Mouse (Mus musculus): Measurements from ENCODE around the gene Ildr2. TPM values are rescaled to one million over a fixed set of nuclear protein-coding genes. Genes with fewer than 3 reads are reported as not detected.

Ildr2 gene
- polyA plus RNA-seq, 1 experiment from 2014 or later = 0.07 TPM

DNA sequence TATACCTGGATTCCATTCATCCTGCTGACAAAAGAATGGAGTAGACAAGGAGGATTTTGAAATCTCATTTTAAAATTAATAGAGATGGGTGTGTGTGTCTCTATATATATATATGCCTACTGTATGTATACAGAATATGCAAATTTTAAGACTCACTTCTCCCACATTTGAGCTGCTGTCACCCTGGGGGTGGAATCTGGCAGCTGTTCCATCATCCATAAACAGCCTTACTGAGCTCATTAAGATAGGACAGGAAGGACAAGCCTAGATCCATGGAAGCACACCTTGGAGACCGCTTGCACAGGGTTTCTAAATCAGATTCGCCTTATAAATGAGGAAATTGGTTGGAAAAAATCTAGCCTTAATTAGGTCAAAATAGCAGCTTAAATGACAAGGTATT is 44.9 kb downstream of the Ildr2 start:
- TF ChIP-seq CTCF (IDR thresholded peaks at IDR 0.05; ENCODE audit: low read depth) = no peak
- TF ChIP-seq EP300 (IDR thresholded peaks at IDR 0.05; ENCODE audit: low read depth) = no peak
- no peak overlapping the region for H3K4me3 ChIP-seq (ENCODE audit: low read depth, low read length)
- H3K36me3 ChIP-seq (replicated peaks; ENCODE audit: insufficient read depth, low read length) = no peaks in the 10 kb centered on the region
- DNase-seq (no peak), ATAC-seq (no peak)
- H3K27me3 ChIP-seq (ENCODE audit: insufficient read depth, low read length) = 0 out of 2 replicates have a peak, but pooled peaks cover 5% of the 10 kb centered on the region
- 76% methylated on average over 2 of the region's 2 CpGs for WGBS (ENCODE audit: insufficient replicate concordance)
- no peaks in the 10 kb centered on the region for H3K9me3 ChIP-seq (ENCODE audit: low read length)
- no peaks in the 10 kb centered on the region for H3K4me1 ChIP-seq (ENCODE audit: insufficient read depth)
- H3K27ac ChIP-seq (ENCODE audit: low read depth) = no peak overlapping the region
- no peak overlapping the region for H3K4me2 ChIP-seq (ENCODE audit: low read depth, low read length)
- H3K9ac ChIP-seq (replicated peaks) = no peak overlapping the region

GRCm38 (mm10) chr1:166299821-166300220 is 45.9 kb downstream of the Ildr2 start:
- Histone ChIP-seq H3K9ac (replicated peaks) (no peak overlapping the region), H3K4me1 (ENCODE audit: insufficient read depth) (no peaks in the 10 kb centered on the region), H3K36me3 (replicated peaks; ENCODE audit: insufficient read depth, low read length) (no peaks in the 10 kb centered on the region), H3K27ac (ENCODE audit: low read depth) (no peak overlapping the region), H3K4me2 (ENCODE audit: low read depth, low read length) (no peak overlapping the region), H3K9me3 (ENCODE audit: low read length) (no peaks in the 10 kb centered on the region), H3K4me3 (ENCODE audit: low read depth, low read length) (no peak overlapping the region), H3K27me3 (ENCODE audit: insufficient read depth, low read length) (0 out of 2 replicates have a peak, but pooled peaks cover 5% of the 10 kb centered on the region)
- DNase-seq (no peak), ATAC-seq (no peak)
- 42% methylated on average over 8 of the region's 8 CpGs for WGBS (ENCODE audit: insufficient replicate concordance)
- TF ChIP-seq CTCF (IDR thresholded peaks at IDR 0.05; ENCODE audit: low read depth) = no peak

DNA sequence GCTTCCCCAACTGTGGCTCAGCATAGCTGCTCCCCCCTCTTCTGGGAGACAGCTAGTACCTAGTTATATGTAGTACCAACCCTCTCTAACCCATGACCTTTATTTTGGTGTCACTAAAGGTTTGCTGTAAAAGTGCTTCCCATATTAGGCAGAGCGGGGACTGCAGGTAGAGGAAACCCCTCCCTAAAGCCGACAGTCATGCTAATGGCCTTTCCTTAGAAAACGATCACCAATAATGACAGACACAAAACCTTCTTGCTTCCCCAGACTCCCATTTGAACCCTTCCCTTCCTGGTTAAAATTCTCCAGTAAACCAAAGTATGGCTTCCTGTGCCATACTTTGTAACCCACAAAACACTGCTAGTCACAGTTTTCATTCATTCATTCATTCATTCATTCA is 46.6 kb downstream of the Ildr2 start:
- no peak overlapping the region for H3K4me2 ChIP-seq (ENCODE audit: low read depth, low read length)
- WGBS (ENCODE audit: insufficient replicate concordance) = 78% methylated on average over 3 of the region's 3 CpGs
- H3K27ac ChIP-seq (ENCODE audit: low read depth) = no peak overlapping the region
- TF ChIP-seq CTCF (IDR thresholded peaks at IDR 0.05; ENCODE audit: low read depth) (no peak), EP300 (IDR thresholded peaks at IDR 0.05; ENCODE audit: low read depth) (no peak)
- DNase-seq (no peak), ATAC-seq (no peak)
- H3K27me3 ChIP-seq (ENCODE audit: insufficient read depth, low read length) = 0 out of 2 replicates have a peak, but pooled peaks cover 5% of the 10 kb centered on the region
- no peaks in the 10 kb centered on the region for H3K4me1 ChIP-seq (ENCODE audit: insufficient read depth)
- H3K36me3 ChIP-seq (replicated peaks; ENCODE audit: insufficient read depth, low read length) = no peaks in the 10 kb centered on the region
- no peak overlapping the region for H3K9ac ChIP-seq (replicated peaks)
- H3K9me3 ChIP-seq (ENCODE audit: low read length) = no peaks in the 10 kb centered on the region
- no peak overlapping the region for H3K4me3 ChIP-seq (ENCODE audit: low read depth, low read length)

- Histone ChIP-seq H3K4me3 (ENCODE audit: low read depth, low read length) (no peak overlapping the region), H3K4me2 (ENCODE audit: low read depth, low read length) (no peak overlapping the region), H3K27ac (ENCODE audit: low read depth) (no peak overlapping the region), H3K27me3 (ENCODE audit: insufficient read depth, low read length) (peaks cover 27% of the 10 kb centered on the region), H3K9me3 (ENCODE audit: low read length) (no peaks in the 10 kb centered on the region), H3K9ac (replicated peaks) (no peak overlapping the region), H3K36me3 (replicated peaks; ENCODE audit: insufficient read depth, low read length) (no peaks in the 10 kb centered on the region), H3K4me1 (ENCODE audit: insufficient read depth) (no peaks in the 10 kb centered on the region)
- whole genome bisulfite sequencing (ENCODE audit: insufficient replicate concordance) = 72% methylated on average over 8 of the region's 8 CpGs
- DNase-seq (no peak), ATAC-seq (no peak)
- no peak for TF ChIP-seq CTCF (IDR thresholded peaks at IDR 0.05; ENCODE audit: low read depth)
- TF ChIP-seq EP300 (IDR thresholded peaks at IDR 0.05; ENCODE audit: low read depth) = no peak
These were observed 50.7 kb downstream of the Ildr2 start for GRCm38 (mm10) chr1:166304352-166305240.

GRCm38 (mm10) chr1:166308471-166308850 is 54.5 kb downstream of the Ildr2 start:
- WGBS (ENCODE audit: insufficient replicate concordance) = 21% methylated on average over 5 of the region's 5 CpGs
- no peak overlapping the region for H3K27ac ChIP-seq (ENCODE audit: low read depth)
- no peaks in the 10 kb centered on the region for H3K9me3 ChIP-seq (ENCODE audit: low read length)
- H3K4me2 ChIP-seq (ENCODE audit: low read depth, low read length) = peak overlapping the region; percentile 58; the same call in 1 of the 2 replicates
- H3K9ac ChIP-seq (replicated peaks) = no peak overlapping the region
- no peak overlapping the region for H3K4me3 ChIP-seq (ENCODE audit: low read depth, low read length)
- DNase-seq = no peak
- H3K4me1 ChIP-seq (ENCODE audit: insufficient read depth) = no peaks in the 10 kb centered on the region
- no peaks in the 10 kb centered on the region for H3K36me3 ChIP-seq (replicated peaks; ENCODE audit: insufficient read depth, low read length)
- H3K27me3 ChIP-seq (ENCODE audit: insufficient read depth, low read length) = peaks cover 49% of the 10 kb centered on the region
- TF ChIP-seq CTCF (IDR thresholded peaks at IDR 0.05; ENCODE audit: low read depth) (no peak), EP300 (IDR thresholded peaks at IDR 0.05; ENCODE audit: low read depth) (no peak)
- ATAC-seq = no peak

GRCm38 (mm10) chr1:166308851-166309715 is 55.1 kb downstream of the Ildr2 start:
- ATAC-seq (no peak), DNase-seq (peak; percentile 16)
- peaks cover 49% of the 10 kb centered on the region for H3K27me3 ChIP-seq (ENCODE audit: insufficient read depth, low read length)

More at GRCm38 (mm10) chr1:166308851-166309715, 55.1 kb downstream of the Ildr2 start:
- TF ChIP-seq CTCF (IDR thresholded peaks at IDR 0.05; ENCODE audit: low read depth) (no peak), EP300 (IDR thresholded peaks at IDR 0.05; ENCODE audit: low read depth) (no peak)
- H3K36me3 ChIP-seq (replicated peaks; ENCODE audit: insufficient read depth, low read length) = no peaks in the 10 kb centered on the region
- 2% methylated on average over 74 of the region's 94 CpGs for WGBS (ENCODE audit: insufficient replicate concordance)
- H3K4me1 ChIP-seq (ENCODE audit: insufficient read depth) = no peaks in the 10 kb centered on the region
- no peak overlapping the region for H3K9ac ChIP-seq (replicated peaks)
- peak overlapping the region; percentile 25; the same call in 1 of the 2 replicates for H3K4me3 ChIP-seq (ENCODE audit: low read depth, low read length)
- H3K9me3 ChIP-seq (ENCODE audit: low read length) = no peaks in the 10 kb centered on the region
- H3K4me2 ChIP-seq (ENCODE audit: low read depth, low read length) = peak overlapping the region; percentile 58
- no peak overlapping the region for H3K27ac ChIP-seq (ENCODE audit: low read depth)
